Mouse (Mus musculus): Measurements from ENCODE around the gene Ints4.
"Not testable (repeated sequence)": the region's sequence is repeated elsewhere in the genome, so short reads cannot be mapped to it uniquely, and the experiment has no call there.

Ints4 gene

GRCm38 (mm10) chr7:97480821-97481339 lies at the start of gene Ints4:
Gene Ints4, plus strand, starts transcription at chr7:97480956.
- POLR2A ChIA-PET, result interaction anchor here (0.6 to 2.6 kb wide), 67 partner anchors 10 to 529 kb away, joined by 3 to 42 read pairs (median 5); partner anchors contain the start of genes Aamdc (in 4 of the 4), Rsf1 (in 4 of the 4), Alg8 (in 3 of the 4) and Thrsp (in 2 of the 4)
- CTCF ChIA-PET, result interaction anchor here (0.5 to 2.0 kb wide), 11 partner anchors 11 to 666 kb away, joined by 3 to 11 read pairs (median 3); partner anchors contain the start of genes Aamdc (in 1 of the 4) and Rsf1 (in 1 of the 4)

DNA sequence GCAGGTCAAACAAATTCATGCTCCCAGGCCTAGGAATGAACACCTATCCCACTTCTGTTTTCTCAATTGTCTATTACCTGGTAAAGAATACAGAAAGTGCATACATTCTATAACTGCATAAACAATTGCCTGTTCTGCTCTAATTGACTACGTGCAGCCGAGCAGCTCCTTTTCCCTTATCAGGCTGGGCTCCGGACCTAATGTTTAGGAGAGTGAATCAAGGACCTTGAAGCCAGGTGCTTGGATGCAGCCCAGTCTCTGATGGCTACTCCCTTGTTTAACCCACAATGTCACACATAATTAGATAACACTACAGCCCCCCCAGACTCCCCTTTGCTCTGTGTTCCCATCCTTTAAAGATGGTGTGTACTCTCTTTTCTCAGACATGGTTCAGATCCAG lies 47.2 kb upstream of the Ints4 start:
- CTCF ChIA-PET, result not testable (repeated sequence)
- POLR2A ChIA-PET, result interaction anchor here in 2 of 4 experiments (0.6 to 4.4 kb wide), 7 partner anchors 9 to 47 kb away, joined by 3 to 22 read pairs (median 4); partner anchors contain the start of genes Ints4 (in 1 of the 2) and Kctd14 (in 1 of the 2)

- POLR2A ChIA-PET, result interaction anchor here in 1 of 4 experiments (1.0 to 4.4 kb wide), 6 partner anchors 10 to 63 kb away, joined by 3 to 22 read pairs (median 4); partner anchors contain the start of genes Alg8, Ints4 and Kctd14
- CTCF ChIA-PET, result no interaction called here
Observed at GRCm38 (mm10) chr7:97434517-97434916, 46.2 kb upstream of the Ints4 start.

GRCm38 (mm10) chr7:97438986-97439385 lies 41.8 kb upstream of the Ints4 start:
- ChIA-PET POLR2A (interaction anchor here in 2 of 4 experiments (0.5 to 1.3 kb wide), 8 partner anchors 9 to 1703 kb away, joined by 3 to 7 read pairs (median 4); no protein-coding TSS in a partner anchor), CTCF (interaction anchor here in 2 of 4 experiments (0.5 to 0.6 kb wide), 2 partner anchors 19 to 139 kb away, joined by 3 to 5 read pairs; no protein-coding TSS in a partner anchor)

GRCm38 (mm10) chr7:97446171-97446925 lies 34.4 kb upstream of the Ints4 start:
- ChIA-PET POLR2A (interaction anchor here in 3 of 4 experiments (0.5 to 2.4 kb wide), 19 partner anchors 9 to 650 kb away, joined by 3 to 14 read pairs (median 4); partner anchors contain the start of genes Aamdc (in 2 of the 3), Ints4 (in 2 of the 3), Alg8 (in 1 of the 3) and Ndufc2 (in 1 of the 3)), CTCF (no interaction called here)

GRCm38 (mm10) chr7:97447050-97447531 lies 33.7 kb upstream of the Ints4 start:
- ChIA-PET CTCF (interaction anchor here in 1 of 4 experiments (1.1 kb wide), 1 partner anchor 22 kb away, joined by 5 read pairs; no protein-coding TSS in a partner anchor), POLR2A (interaction anchor here in 3 of 4 experiments (0.5 to 2.4 kb wide), 21 partner anchors 9 to 276 kb away, joined by 3 to 14 read pairs (median 4); partner anchors contain the start of genes Aamdc (in 2 of the 3), Ints4 (in 2 of the 3), Alg8 (in 1 of the 3) and Ndufc2 (in 1 of the 3))

DNA sequence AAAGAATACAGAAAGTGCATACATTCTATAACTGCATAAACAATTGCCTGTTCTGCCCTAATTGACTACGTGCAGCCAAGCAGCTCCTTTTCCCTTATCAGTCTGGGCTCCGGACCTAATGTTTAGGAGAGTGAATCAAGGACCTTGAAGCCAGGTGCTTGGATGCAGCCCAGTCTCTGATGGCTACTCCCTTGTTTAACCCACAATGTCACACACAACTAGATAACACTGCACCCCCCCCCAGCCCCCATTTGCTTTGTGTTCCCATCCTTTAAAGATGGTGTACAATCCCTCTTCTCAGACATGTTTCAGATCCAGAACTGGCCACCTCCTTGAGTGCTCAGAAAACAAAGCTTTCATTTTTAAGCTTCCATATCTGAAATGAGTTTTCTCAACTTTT lies 29.7 kb upstream of the Ints4 start, which contains the start of gene Kctd14:
Gene Kctd14 (plus strand): TSS at position 301 of the 400 bp plus-strand sequence.
- ChIA-PET POLR2A (interaction anchor here in 2 of 4 experiments (1.3 to 3.9 kb wide), 4 partner anchors 8 to 30 kb away, joined by 3 to 22 read pairs (median 10); partner anchors contain the start of gene Ints4 (in 1 of the 2)), CTCF (interaction anchor here in 1 of 4 experiments (0.6 kb wide), 1 partner anchor 24 kb away, joined by 4 read pairs; no protein-coding TSS in a partner anchor)

DNA sequence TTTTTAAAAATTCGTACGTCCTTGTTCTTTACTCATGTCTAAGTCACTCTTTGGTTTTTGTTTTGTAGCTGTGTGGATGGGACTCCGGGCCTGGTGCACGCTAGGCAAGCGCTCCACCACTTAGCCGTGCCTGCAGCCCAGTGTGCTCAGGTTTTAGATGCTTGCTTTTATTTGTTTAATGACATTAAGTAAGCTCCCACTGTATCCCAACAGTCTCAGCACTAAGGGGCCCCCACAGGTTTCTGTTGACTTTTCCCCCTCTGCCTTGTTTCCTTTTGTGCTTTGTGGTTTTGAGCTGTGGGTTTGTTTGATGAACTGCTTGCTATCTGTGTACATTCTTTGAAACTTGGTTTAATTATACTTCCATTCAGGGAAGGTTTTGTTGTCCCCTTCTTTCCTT lies 28.6 kb upstream of the Ints4 start:
- CTCF ChIA-PET, result interaction anchor here in 2 of 4 experiments (0.6 to 1.0 kb wide), 3 partner anchors 29 to 896 kb away, joined by 3 to 11 read pairs (median 3); partner anchors contain the start of gene Ints4 (in 1 of the 2)
- POLR2A ChIA-PET, result interaction anchor here in 3 of 4 experiments (0.5 to 3.9 kb wide), 5 partner anchors 9 to 150 kb away, joined by 3 to 22 read pairs (median 8); partner anchors contain the start of gene Ints4 (in 1 of the 3)

- ChIA-PET CTCF (interaction anchor here in 3 of 4 experiments (0.6 to 1.7 kb wide), 6 partner anchors 11 to 619 kb away, joined by 3 to 8 read pairs (median 4); partner anchors contain the start of gene Ints4 (in 1 of the 3)), POLR2A (interaction anchor here in 3 of 4 experiments (0.6 to 3.9 kb wide), 21 partner anchors 9 to 350 kb away, joined by 3 to 22 read pairs (median 3); partner anchors contain the start of genes Ints4 (in 3 of the 3), Aamdc (in 2 of the 3), Alg8 (in 2 of the 3) and Rsf1 (in 1 of the 3))
Observed at GRCm38 (mm10) chr7:97453141-97453921, 27.4 kb upstream of the Ints4 start.

DNA sequence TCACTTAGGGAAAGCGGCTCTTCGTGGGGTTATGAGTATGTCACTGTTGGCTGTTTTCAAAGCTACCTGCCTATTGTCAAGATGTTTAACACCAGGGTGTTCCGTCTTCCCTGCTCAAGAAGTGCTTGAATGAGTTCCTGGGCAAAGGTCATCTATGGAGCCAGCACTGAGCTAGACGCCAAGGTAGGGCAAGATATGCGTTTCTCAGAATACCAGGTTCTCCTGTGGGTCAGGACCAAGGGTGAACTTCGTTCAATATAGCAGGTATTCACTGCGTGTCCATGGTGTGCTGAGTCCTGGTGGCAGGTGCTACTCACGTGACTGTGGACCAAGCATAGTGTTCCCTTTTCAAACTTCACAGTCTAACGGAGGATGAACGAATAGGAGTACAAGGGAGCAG lies 26.0 kb upstream of the Ints4 start:
- ChIA-PET CTCF (interaction anchor here in 1 of 4 experiments (0.5 to 0.6 kb wide), 2 partner anchors 342 to 380 kb away, joined by 3 to 4 read pairs; no protein-coding TSS in a partner anchor), POLR2A (interaction anchor here in 1 of 4 experiments (2.0 kb wide), 1 partner anchor 28 kb away, joined by 8 read pairs; no protein-coding TSS in a partner anchor)

DNA sequence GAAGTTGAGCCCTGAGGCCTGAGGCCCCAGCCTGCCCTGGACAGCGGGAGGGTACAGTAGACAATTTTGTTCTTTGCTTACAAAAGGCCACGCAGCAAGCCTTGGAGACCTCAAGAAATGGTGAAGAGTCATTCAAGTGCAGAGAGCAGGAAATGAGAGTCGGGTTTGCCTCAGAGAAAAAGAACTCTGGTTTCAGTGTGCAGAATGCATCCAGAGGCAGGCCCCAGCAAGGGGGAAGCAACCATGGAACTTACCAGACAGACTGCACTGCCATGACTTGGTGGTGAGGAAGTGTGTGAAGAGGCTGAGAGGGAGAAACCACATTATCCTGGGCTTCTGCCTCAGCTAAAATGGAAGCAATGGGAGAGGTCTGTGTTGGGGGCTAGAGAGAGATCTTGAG lies 25.2 kb upstream of the Ints4 start:
- POLR2A ChIA-PET, result interaction anchor here in 2 of 4 experiments (0.9 to 2.8 kb wide), 5 partner anchors 8 to 25 kb away, joined by 3 to 14 read pairs (median 6); partner anchors contain the start of gene Ints4 (in 1 of the 2)

DNA sequence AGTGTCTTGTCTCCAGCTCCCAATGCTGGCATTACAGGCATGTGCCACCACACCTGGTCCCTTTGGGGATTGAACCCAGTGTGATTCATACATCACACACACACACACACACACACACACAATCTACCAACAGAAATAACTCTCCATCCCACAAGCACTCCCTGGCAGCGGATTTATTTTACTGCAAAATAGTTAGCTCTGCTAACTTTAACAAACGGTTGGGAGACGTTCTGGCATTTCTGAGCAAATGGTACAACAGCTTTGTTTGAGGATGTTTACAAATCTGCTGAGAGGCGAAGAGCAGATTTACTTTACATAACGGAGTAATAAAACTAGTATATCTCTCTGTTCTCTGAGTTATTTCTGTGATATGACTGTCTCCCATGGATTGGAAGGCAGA lies 7.8 kb upstream of the Ints4 start:
- CTCF ChIA-PET, result no interaction called here

More for the DNA sequence above, 25.2 kb upstream of the Ints4 start:
- CTCF ChIA-PET, result no interaction called here

GRCm38 (mm10) chr7:97479349-97479748 lies 1.4 kb upstream of the Ints4 start:
- POLR2A ChIA-PET, result interaction anchor here in 2 of 4 experiments (0.6 to 2.6 kb wide), 6 partner anchors 11 to 925 kb away, joined by 3 to 10 read pairs (median 5); no protein-coding TSS in a partner anchor

More for the DNA sequence above, 7.8 kb upstream of the Ints4 start:
- POLR2A ChIA-PET, result interaction anchor here in 2 of 4 experiments (0.7 to 0.9 kb wide), 2 partner anchors 9 kb away, joined by 4 read pairs; no protein-coding TSS in a partner anchor

GRCm38 (mm10) chr7:97480290-97480689 lies 466 bp upstream of the Ints4 start:
- ChIA-PET POLR2A (interaction anchor here (0.6 to 2.6 kb wide), 65 partner anchors 9 to 1366 kb away, joined by 3 to 42 read pairs (median 5); partner anchors contain the start of genes Aamdc (in 4 of the 4), Rsf1 (in 4 of the 4), Alg8 (in 3 of the 4) and Aqp11 (in 1 of the 4)), CTCF (interaction anchor here (0.5 to 2.0 kb wide), 8 partner anchors 50 to 390 kb away, joined by 3 to 11 read pairs (median 4); partner anchors contain the start of genes Aamdc (in 1 of the 4) and Rsf1 (in 1 of the 4))

More at GRCm38 (mm10) chr7:97479349-97479748, 1.4 kb upstream of the Ints4 start:
- CTCF ChIA-PET, result no interaction called here

- POLR2A ChIA-PET, result interaction anchor here (0.5 to 2.0 kb wide), 13 partner anchors 8 to 213 kb away, joined by 3 to 9 read pairs (median 4); partner anchors contain the start of genes Aamdc (in 1 of the 4), Alg8 (in 1 of the 4), Clns1a (in 1 of the 4) and Kctd21 (in 1 of the 4)
- CTCF ChIA-PET, result interaction anchor here in 2 of 4 experiments (0.7 to 1.0 kb wide), 2 partner anchors 70 to 602 kb away, joined by 3 to 6 read pairs; no protein-coding TSS in a partner anchor
Observed at GRCm38 (mm10) chr7:97483378-97483777, 2.6 kb downstream of the Ints4 start.

GRCm38 (mm10) chr7:97491157-97491556 lies 10.4 kb downstream of the Ints4 start:
- POLR2A ChIA-PET, result interaction anchor here (1.0 to 2.7 kb wide), 14 partner anchors 8 to 206 kb away, joined by 3 to 14 read pairs (median 6); partner anchors contain the start of genes Ints4 (in 4 of the 4), Aamdc (in 2 of the 4), Rsf1 (in 2 of the 4) and Alg8 (in 1 of the 4)

More at GRCm38 (mm10) chr7:97491157-97491556, 10.4 kb downstream of the Ints4 start:
- CTCF ChIA-PET, result interaction anchor here (0.5 to 1.2 kb wide), 4 partner anchors 8 to 123 kb away, joined by 3 to 7 read pairs (median 4); partner anchors contain the start of gene Ints4 (in 1 of the 4)
